Comparison of ENCODE assay signal across 15 mouse cellular contexts in the genomic region with DNA sequence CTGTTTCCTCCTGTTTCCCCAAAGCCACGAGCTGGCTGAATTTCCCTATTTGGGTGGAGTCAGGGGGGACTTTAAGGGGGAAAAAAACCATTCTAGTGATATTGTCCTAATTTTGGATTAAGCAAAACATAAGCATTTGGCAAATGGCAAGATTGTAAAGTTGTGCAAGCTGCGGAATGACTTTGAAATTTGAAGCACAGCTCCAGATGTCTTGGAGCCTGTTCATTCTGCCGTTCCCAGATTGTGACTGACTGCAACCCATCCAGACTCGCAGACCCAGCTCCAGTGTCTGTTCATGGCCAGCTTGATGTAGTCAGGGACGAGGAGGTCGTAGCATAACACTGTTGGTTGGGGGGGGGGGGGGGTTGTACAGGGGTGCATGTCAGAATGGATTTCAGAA.
A peak's percentile ranks its signal among the peaks of the same experiment; 100 is the strongest.
DNase-seq lines count a peak whose midpoint lies in the region; ATAC-seq lines count a peak whose summit lies in the region.
"Had no signal": no experiment of that assay in that cellular context is flagged by ENCODE, and none has a peak within 500 bp of the region (broad histone marks: within the 10 kb centered on the region; RNA-seq: fewer than 3 reads in every experiment).

No protein-coding gene starts in this region.

- no peaks in the 10 kb centered on the region for H3K9me3 ChIP-seq in forebrain, embryonic 14.5 days (replicated peaks; ENCODE audit: control insufficient read depth, low read length)
- no peaks in the 10 kb centered on the region for H3K9me3 ChIP-seq in forebrain, embryonic 12.5 days
- no peaks in the 10 kb centered on the region for H3K9me3 ChIP-seq in heart, embryonic 16.5 days (replicated peaks; ENCODE audit: control insufficient read depth, low read length)
- no peaks in the 10 kb centered on the region for H3K9me3 ChIP-seq in heart, embryonic 11.5 days (replicated peaks; ENCODE audit: control insufficient read depth, low read length)
- H3K9me3 ChIP-seq in midbrain, embryonic 11.5 days (ENCODE audit: control insufficient read depth, low read length): no peaks in the 10 kb centered on the region
- H3K9me3 ChIP-seq: embryonic facial prominence, embryonic 12.5 days; forebrain, embryonic 13.5 days had no signal

- no peak overlapping the region for H3K4me2 ChIP-seq in forebrain, embryonic 14.5 days (ENCODE audit: low read length)
- no peak overlapping the region for H3K4me2 ChIP-seq in forebrain, embryonic 12.5 days
- no peak overlapping the region for H3K4me2 ChIP-seq in heart, embryonic 16.5 days (ENCODE audit: low read depth, low read length)
- no peak overlapping the region for H3K4me2 ChIP-seq in heart, embryonic 11.5 days
- H3K4me2 ChIP-seq in midbrain, embryonic 11.5 days: no peak overlapping the region
- H3K4me2 ChIP-seq: embryonic facial prominence, embryonic 12.5 days; forebrain, embryonic 13.5 days had no signal

- no peak overlapping the region for H3K9ac ChIP-seq in forebrain, embryonic 14.5 days (ENCODE audit: low read length)
- H3K9ac ChIP-seq in forebrain, embryonic 12.5 days: no peak overlapping the region
- H3K9ac ChIP-seq in heart, embryonic 16.5 days (ENCODE audit: low read length): no peak overlapping the region
- H3K9ac ChIP-seq in heart, embryonic 11.5 days (ENCODE audit: low read depth, low read length): no peak overlapping the region
- no peak overlapping the region for H3K9ac ChIP-seq in midbrain, embryonic 11.5 days (ENCODE audit: low read length)
- H3K9ac ChIP-seq: embryonic facial prominence, embryonic 12.5 days; forebrain, embryonic 13.5 days had no signal

- H3K27me3 ChIP-seq in forebrain, embryonic 14.5 days (replicated peaks; ENCODE audit: control insufficient read depth, insufficient read depth, low read length): no peaks in the 10 kb centered on the region
- peaks cover 26% of the 10 kb centered on the region for H3K27me3 ChIP-seq in forebrain, embryonic 12.5 days
- H3K27me3 ChIP-seq in heart, embryonic 16.5 days (ENCODE audit: control insufficient read depth, insufficient read depth, low read length): peaks cover 41% of the 10 kb centered on the region
- peaks cover 23% of the 10 kb centered on the region for H3K27me3 ChIP-seq in heart, embryonic 11.5 days (ENCODE audit: control insufficient read depth, insufficient read depth, low read length)
- H3K27me3 ChIP-seq in midbrain, embryonic 11.5 days (ENCODE audit: control insufficient read depth, insufficient read depth, low read length): no peaks in the 10 kb centered on the region
- H3K27me3 ChIP-seq: embryonic facial prominence, embryonic 12.5 days; forebrain, embryonic 13.5 days had no signal

- 84% methylated on average over 6 of the region's 6 CpGs for WGBS in forebrain, embryonic 14.5 days
- 81% methylated on average over 6 of the region's 6 CpGs for WGBS in forebrain, embryonic 12.5 days
- WGBS in heart, embryonic 16.5 days: 53% methylated on average over 6 of the region's 6 CpGs
- 70% methylated on average over 6 of the region's 6 CpGs for WGBS in heart, embryonic 11.5 days (ENCODE audit: insufficient replicate concordance)
- 79% methylated on average over 6 of the region's 6 CpGs for WGBS in midbrain, embryonic 11.5 days

- H3K4me1 ChIP-seq in forebrain, embryonic 14.5 days (ENCODE audit: control insufficient read depth, insufficient read depth, low read length): peaks cover 13% of the 10 kb centered on the region
- peaks cover 10% of the 10 kb centered on the region for H3K4me1 ChIP-seq in forebrain, embryonic 12.5 days
- no peaks in the 10 kb centered on the region for H3K4me1 ChIP-seq in heart, embryonic 16.5 days (ENCODE audit: control insufficient read depth, insufficient read depth, low read length)
- H3K4me1 ChIP-seq in heart, embryonic 11.5 days (ENCODE audit: control insufficient read depth, insufficient read depth, low read length): no peaks in the 10 kb centered on the region
- H3K4me1 ChIP-seq in midbrain, embryonic 11.5 days (ENCODE audit: control insufficient read depth, insufficient read depth, low read length): peaks cover 1% of the 10 kb centered on the region; the same call in 1 of the 2 replicates

- no peak overlapping the region for H3K27ac ChIP-seq in forebrain, embryonic 14.5 days (ENCODE audit: low read depth, low read length)
- no peak overlapping the region for H3K27ac ChIP-seq in forebrain, embryonic 12.5 days
- no peak overlapping the region for H3K27ac ChIP-seq in heart, embryonic 16.5 days (ENCODE audit: low read length)
- no peak overlapping the region for H3K27ac ChIP-seq in heart, embryonic 11.5 days (ENCODE audit: low read depth, low read length)
- H3K27ac ChIP-seq in midbrain, embryonic 11.5 days (ENCODE audit: low read depth, low read length): no peak overlapping the region
- H3K27ac ChIP-seq: embryonic facial prominence, embryonic 12.5 days; forebrain, embryonic 13.5 days; macrophage had no signal

- ATAC-seq in forebrain, embryonic 14.5 days: no peak
- ATAC-seq in forebrain, embryonic 12.5 days (ENCODE audit: low FRiP score): no peak
- 0 out of 2 replicates have a peak, but pooled peaks have one; percentile 23 for ATAC-seq in heart, embryonic 16.5 days (replicated peaks; ENCODE audit: extremely low read depth, insufficient read depth, low FRiP score)
- ATAC-seq in heart, embryonic 11.5 days (replicated peaks; ENCODE audit: insufficient number of reproducible peaks, low FRiP score, low TSS enrichment): no peak
- ATAC-seq in midbrain, embryonic 11.5 days (ENCODE audit: low FRiP score): no peak
- no peak for ATAC-seq in inflammation-experienced regulatory T-cells, adult 6 months
- ATAC-seq: forebrain, embryonic 13.5 days had no signal

- peak; percentile 13 for DNase-seq in forebrain, embryonic 14.5 days (ENCODE audit: low spot score)
- peak; percentile 42 for DNase-seq in fibroblast of lung, adult 2 months (ENCODE audit: low read depth)
- DNase-seq in lung, postnatal 10 days: peak; percentile 40
- no peak for DNase-seq in midbrain, embryonic 11.5 days (ENCODE audit: low spot score, missing footprints)
- DNase-seq: cerebellum, postnatal 36 days; midbrain, embryonic 14.5 days; right cerebral cortex, adult 18-20 months; thymus, postnatal 36 days had no signal

- no peak overlapping the region for H3K4me3 ChIP-seq in forebrain, embryonic 14.5 days (ENCODE audit: low read depth, low read length)
- no peak overlapping the region for H3K4me3 ChIP-seq in forebrain, embryonic 12.5 days (replicated peaks)
- no peak overlapping the region for H3K4me3 ChIP-seq in heart, embryonic 16.5 days (ENCODE audit: low read length)
- no peak overlapping the region for H3K4me3 ChIP-seq in heart, embryonic 11.5 days (ENCODE audit: low read depth, low read length)
- H3K4me3 ChIP-seq in midbrain, embryonic 11.5 days (ENCODE audit: low read depth, low read length): no peak overlapping the region
- H3K4me3 ChIP-seq: embryonic facial prominence, embryonic 12.5 days; forebrain, embryonic 13.5 days had no signal

- H3K36me3 ChIP-seq in forebrain, embryonic 14.5 days (ENCODE audit: control insufficient read depth, insufficient read depth, low read length): no peaks in the 10 kb centered on the region
- H3K36me3 ChIP-seq in forebrain, embryonic 12.5 days (replicated peaks): no peaks in the 10 kb centered on the region
- H3K36me3 ChIP-seq in heart, embryonic 16.5 days (ENCODE audit: control insufficient read depth, insufficient read depth): no peaks in the 10 kb centered on the region
- no peaks in the 10 kb centered on the region for H3K36me3 ChIP-seq in heart, embryonic 11.5 days (ENCODE audit: control insufficient read depth, insufficient read depth, low read length)
- H3K36me3 ChIP-seq in midbrain, embryonic 11.5 days (ENCODE audit: control insufficient read depth, insufficient read depth, low read length): no peaks in the 10 kb centered on the region
- H3K36me3 ChIP-seq: embryonic facial prominence, embryonic 12.5 days had no signal
